Mouse (Mus musculus) cerebellum, adult 2 months (tissue): ENCODE results near the gene Zbtb20. TPM values are rescaled to one million over a fixed set of nuclear protein-coding genes. Genes with fewer than 3 reads are reported as not detected.

Experiments
- DNase-seq, 2 experiments: peaks; one replicate each; pipeline ENCODE4 v3.0.0; 2021
- H3K27ac ChIP-seq: fragments of 200-500 bp; 2 replicates; pipeline ENCODE4 v1.5.1; 2012; ENCODE audit warnings: low read length, control low read depth, inconsistent platforms; ENCODE audit not compliant: insufficient read depth
- H3K27me3 ChIP-seq: fragments of 200-500 bp; 2 replicates; pipeline ENCODE4 v1.6.1; 2012; ENCODE audit warnings: inconsistent platforms, mild to moderate bottlenecking, low read length, moderate library complexity; ENCODE audit not compliant: control insufficient read depth, insufficient read depth
- H3K4me1 ChIP-seq: fragments of 200-500 bp; 2 replicates; pipeline ENCODE4 v1.6.1; 2011; ENCODE audit warnings: low read length; ENCODE audit not compliant: control insufficient read depth, insufficient read depth
- H3K4me3 ChIP-seq: fragments of 200-500 bp; replicated peaks from 2 replicates; pipeline ENCODE3; 2011; ENCODE audit warnings: mild to moderate bottlenecking, low read depth, low read length, control low read depth; ENCODE audit not compliant: insufficient read depth
- CTCF ChIP-seq: fragments of 200-500 bp; IDR thresholded peaks from 2 replicates; pipeline ENCODE4 v1.5.1; 2011; ENCODE audit warnings: low read depth, mild to moderate bottlenecking, control low read depth, low read length, moderate library complexity, borderline replicate concordance; ENCODE audit not compliant: insufficient read depth
- POLR2A ChIP-seq: fragments of 200-500 bp; IDR thresholded peaks from 2 replicates; pipeline ENCODE4 v1.6.1; 2011; ENCODE audit warnings: low read length, control low read depth, borderline replicate concordance; ENCODE audit not compliant: insufficient read depth
- WGBS: fragments of 180-500 bp; shearing (Covaris S2); methylation state at CpG from one replicate; pipeline ENCODE4 v1.1.7; 2018; 5-methylcytosine and 5-hydroxymethylcytosine counted together
- polyA plus RNA-seq: library from polyadenylated mRNA; depleted of rRNA; stranded (reverse); fragments of >200 nt; gene quantifications from 2 replicates; pipeline ENCODE4 v1.2.3, GENCODE M21; 2012

Gene Zbtb20
- polyA plus RNA-seq, 1 experiment, result 25.2 TPM

GRCm38 (mm10) chr16:43341916-43342455 is 466.3 kb downstream of the Zbtb20 start:
- H3K27ac ChIP-seq, result no peak overlapping the region
- H3K27me3 ChIP-seq, result no peaks in the 10 kb centered on the region
- H3K4me1 ChIP-seq, result no peaks in the 10 kb centered on the region
- no peak for TF ChIP-seq POLR2A
- TF ChIP-seq CTCF, result no peak
- H3K4me3 ChIP-seq, result no peak overlapping the region
- DNase-seq, result no peak

- H3K27ac ChIP-seq, result no peak overlapping the region
- no peaks in the 10 kb centered on the region for H3K4me1 ChIP-seq
- H3K27me3 ChIP-seq, result no peaks in the 10 kb centered on the region
- TF ChIP-seq POLR2A (no peak), CTCF (no peak)
- DNase-seq, result no peak
- no peak overlapping the region for H3K4me3 ChIP-seq
Observed at GRCm38 (mm10) chr16:43346094-43346493, 470.4 kb downstream of the Zbtb20 start.

GRCm38 (mm10) chr16:43355776-43356645 is 480.3 kb downstream of the Zbtb20 start:
- 56% methylated on average over 9 of the region's 9 CpGs for WGBS
- H3K27me3 ChIP-seq, result no peaks in the 10 kb centered on the region
- DNase-seq, result no peak
- no peak overlapping the region for H3K4me3 ChIP-seq
- TF ChIP-seq CTCF (no peak), POLR2A (no peak)
- no peak overlapping the region for H3K27ac ChIP-seq
- peaks cover 5% of the 10 kb centered on the region; the same call in 1 of the 2 replicates for H3K4me1 ChIP-seq

GRCm38 (mm10) chr16:43359546-43359945 is 483.9 kb downstream of the Zbtb20 start:
- Histone ChIP-seq H3K4me3 (no peak overlapping the region), H3K4me1 (peaks cover 10% of the 10 kb centered on the region), H3K27ac (no peak overlapping the region), H3K27me3 (no peaks in the 10 kb centered on the region)
- DNase-seq, result peak; percentile 63 to 83
- 14% methylated on average over 3 of the region's 3 CpGs for WGBS
- TF ChIP-seq CTCF, result no peak
- no peak for TF ChIP-seq POLR2A

GRCm38 (mm10) chr16:43360112-43360511 is 484.4 kb downstream of the Zbtb20 start:
- no peak for DNase-seq
- peaks cover 10% of the 10 kb centered on the region for H3K4me1 ChIP-seq
- H3K4me3 ChIP-seq, result no peak overlapping the region
- no peaks in the 10 kb centered on the region for H3K27me3 ChIP-seq
- 91% methylated on average over 2 of the region's 2 CpGs for WGBS
- H3K27ac ChIP-seq, result 0 out of 2 replicates have a peak overlapping the region, but pooled peaks have one; percentile 27
- TF ChIP-seq POLR2A, result no peak
- TF ChIP-seq CTCF, result no peak

- 85% methylated on average over 7 of the region's 7 CpGs for WGBS
- no peak overlapping the region for H3K27ac ChIP-seq
- DNase-seq, result no peak
- no peaks in the 10 kb centered on the region for H3K27me3 ChIP-seq
- H3K4me3 ChIP-seq, result no peak overlapping the region
- TF ChIP-seq POLR2A (no peak), CTCF (no peak)
- H3K4me1 ChIP-seq, result peaks cover 10% of the 10 kb centered on the region
Observed at GRCm38 (mm10) chr16:43360838-43361480, 485.3 kb downstream of the Zbtb20 start.

GRCm38 (mm10) chr16:43362651-43363300 is 487.1 kb downstream of the Zbtb20 start:
- peaks cover 10% of the 10 kb centered on the region for H3K4me1 ChIP-seq
- no peak overlapping the region for H3K4me3 ChIP-seq
- no peaks in the 10 kb centered on the region for H3K27me3 ChIP-seq
- TF ChIP-seq CTCF (no peak), POLR2A (no peak)
- DNase-seq, result peak; percentile 35 to 75
- H3K27ac ChIP-seq, result no peak overlapping the region
- 55% methylated on average over 9 of the region's 9 CpGs for WGBS
